Mouse (Mus musculus) lung, embryonic 16.5 days (tissue): ENCODE measurements around the gene Kif21a. TPM values are rescaled to one million over a fixed set of nuclear protein-coding genes. Genes with fewer than 3 reads are reported as not detected.

ENCODE experiments used
- ATAC-seq: fragments of 200-750 bp; cut with Nextera tagmentation; 2 replicates; pipeline ENCODE4 v1.8.0; 2017; ENCODE audit warnings: low read depth, mild to moderate bottlenecking, moderate library complexity
- H3K27ac ChIP-seq: fragments of 300-500 bp; sonication (generic); 2 replicates; pipeline ENCODE4 v1.5.1; 2014; ENCODE audit warnings: mild to moderate bottlenecking, control low read depth, low read length
- H3K27me3 ChIP-seq: fragments of 300-500 bp; sonication (generic); 2 replicates; pipeline ENCODE4 v1.6.1; 2014; ENCODE audit warnings: low read depth, low read length, mixed read lengths; ENCODE audit not compliant: control insufficient read depth, insufficient read depth
- H3K36me3 ChIP-seq: fragments of 300-500 bp; sonication (generic); 2 replicates; pipeline ENCODE4 v1.6.1; 2014; ENCODE audit warnings: low read length; ENCODE audit not compliant: control insufficient read depth, insufficient read depth
- H3K4me1 ChIP-seq: fragments of 300-500 bp; sonication (generic); replicated peaks from 2 replicates; pipeline ENCODE4 v1.6.1; 2014; ENCODE audit warnings: low read length, mixed read lengths; ENCODE audit not compliant: control insufficient read depth, insufficient read depth
- H3K4me2 ChIP-seq: fragments of 300-500 bp; sonication (generic); 2 replicates; pipeline ENCODE4 v1.6.1; 2014; ENCODE audit warnings: low read depth, low read length, control low read depth
- H3K4me3 ChIP-seq: fragments of 300-500 bp; sonication (generic); 2 replicates; pipeline ENCODE4 v1.5.1; 2014; ENCODE audit warnings: mild to moderate bottlenecking, low read length, control low read depth
- H3K9ac ChIP-seq: fragments of 300-500 bp; sonication (generic); 2 replicates; pipeline ENCODE4 v1.6.1; 2014; ENCODE audit warnings: low read length, control low read depth
- H3K9me3 ChIP-seq: fragments of 300-500 bp; sonication (generic); 2 replicates; pipeline ENCODE4 v1.6.1; 2016; ENCODE audit warnings: low read length; ENCODE audit not compliant: control insufficient read depth
- WGBS: fragments of 180-500 bp; shearing (Covaris S2); extraction: QIAGEN DNeasy Blood & Tissue Kit; methylation state at CpG from one replicate; pipeline ENCODE4 v1.1.7; 2014; 5-methylcytosine and 5-hydroxymethylcytosine counted together
- polyA plus RNA-seq: library from polyadenylated mRNA; unstranded; fragments of >200 nt; fragmentation: Nextera tagmentation; extraction: Ambion mirVana; gene quantifications from 2 replicates; pipeline ENCODE4 v1.2.1, GENCODE M21; 2015

The Kif21a gene
- polyA plus RNA-seq, 1 experiment from 2014 or later, result 7.1 TPM

DNA sequence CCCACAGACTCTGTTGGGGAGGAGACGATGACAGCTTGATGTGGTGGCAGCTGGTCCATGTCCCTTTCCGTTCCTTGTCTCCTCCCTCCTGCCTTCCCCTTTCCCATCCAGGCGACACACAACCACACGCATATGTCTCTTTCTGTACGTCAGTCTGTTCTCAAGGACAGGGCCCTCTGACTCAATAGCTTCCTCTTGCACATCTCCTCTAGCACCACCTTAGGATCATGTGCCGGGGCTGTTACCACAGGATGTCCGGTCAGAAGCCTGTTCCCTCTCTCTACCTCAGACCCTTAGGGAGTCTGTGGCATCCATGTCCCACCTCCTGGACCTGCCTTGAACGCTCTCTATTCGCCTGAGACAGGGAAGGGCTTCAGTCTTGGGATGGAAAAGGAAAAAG is 153.3 kb downstream of the Kif21a start:
- no peak overlapping the region for H3K4me3 ChIP-seq
- 62% methylated on average over 9 of the region's 9 CpGs for WGBS
- no peak overlapping the region for H3K4me2 ChIP-seq
- no peaks in the 10 kb centered on the region for H3K4me1 ChIP-seq
- H3K27ac ChIP-seq, result no peak overlapping the region
- H3K9ac ChIP-seq, result no peak overlapping the region
- H3K27me3 ChIP-seq, result no peaks in the 10 kb centered on the region
- no peaks in the 10 kb centered on the region for H3K9me3 ChIP-seq
- no peaks in the 10 kb centered on the region for H3K36me3 ChIP-seq
- no peak for ATAC-seq

DNA sequence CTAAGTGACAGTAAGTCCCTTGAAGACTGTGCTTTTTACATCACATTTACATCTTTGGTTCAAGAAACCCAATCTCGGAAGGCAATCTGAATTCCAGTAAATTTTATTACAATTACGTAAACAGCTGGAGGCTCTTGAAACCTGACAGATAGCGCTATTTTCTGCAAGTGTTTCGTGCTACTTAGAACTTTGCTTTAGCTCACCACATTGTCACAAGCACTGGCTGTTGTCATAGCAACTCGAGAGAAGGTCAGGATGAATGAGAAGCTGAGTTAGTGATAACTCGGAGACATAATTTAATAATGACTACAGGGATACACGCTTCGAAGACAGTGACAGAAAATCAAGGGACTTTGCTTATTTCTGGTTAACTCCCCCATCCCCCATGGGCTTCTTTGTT is 162.3 kb downstream of the Kif21a start:
- no peak for ATAC-seq
- 50% methylated on average over 8 of the region's 8 CpGs for WGBS

More for the DNA sequence above, 162.3 kb downstream of the Kif21a start:
- Histone ChIP-seq H3K27ac (no peak overlapping the region), H3K4me1 (no peaks in the 10 kb centered on the region), H3K27me3 (no peaks in the 10 kb centered on the region), H3K4me2 (no peak overlapping the region), H3K9me3 (no peaks in the 10 kb centered on the region), H3K4me3 (no peak overlapping the region), H3K36me3 (no peaks in the 10 kb centered on the region), H3K9ac (no peak overlapping the region)

Other genes starting within 250 kb of the Kif21a start
- gene Abcd2, start 141.9 kb upstream of the Kif21a start, polyA plus RNA-seq, result 6.4 and 6.6 TPM in 2 replicates
- not detected in 2 replicates for gene CN725425, start 149.5 kb upstream of the Kif21a start, polyA plus RNA-seq